In the genomic region with DNA sequence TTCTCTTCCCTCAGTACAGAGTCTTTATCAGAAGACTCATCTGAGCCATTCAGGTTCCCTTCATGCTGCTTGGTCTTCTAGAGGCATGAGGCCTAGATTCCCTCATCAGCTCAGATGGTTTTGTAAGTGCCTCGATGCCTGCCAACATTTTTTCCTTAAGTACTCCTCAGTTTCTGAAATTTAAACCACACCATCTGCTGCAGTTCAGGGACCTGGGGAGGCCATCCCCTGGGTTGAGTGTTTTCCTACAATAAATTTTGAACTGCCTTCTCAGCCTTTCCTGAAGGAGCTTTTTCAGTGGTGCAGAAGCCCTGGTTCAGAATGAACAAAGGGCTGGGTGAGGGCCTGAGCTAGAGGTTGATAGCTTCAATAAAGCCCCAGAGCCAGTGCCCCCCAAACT, we compare ENCODE assay signal across 14 mouse cellular contexts.
DNase-seq lines count a peak whose midpoint lies in the region; ATAC-seq and TF ChIP-seq lines count a peak whose summit lies in the region.
"Had no signal": no experiment of that assay in that cellular context is flagged by ENCODE, and none has a peak within 500 bp of the region (broad histone marks: within the 10 kb centered on the region; RNA-seq: fewer than 3 reads in every experiment).

No protein-coding gene starts in this region.

- H3K27ac ChIP-seq in embryonic fibroblast, embryonic 13.5 days (ENCODE audit: insufficient read depth, low read length): peak overlapping the region; percentile 27
- H3K27ac ChIP-seq in limb, embryonic 14.5 days (replicated peaks; ENCODE audit: low read depth, low read length): peak overlapping the region; percentile 3; the same call in 1 of the 2 replicates
- H3K27ac ChIP-seq in liver, embryonic 12.5 days: no peak overlapping the region
- H3K27ac ChIP-seq: heart, embryonic 10.5 days; left cerebral cortex, adult 2 months; liver, embryonic 13.5 days; neural tube, embryonic 12.5 days had no signal

- TF ChIP-seq POLR2A in embryonic fibroblast, embryonic 13.5 days (IDR thresholded peaks at IDR 0.05; ENCODE audit: low read depth, low read length): no peak
- no peak for TF ChIP-seq POLR2A in limb, embryonic 14.5 days (IDR thresholded peaks at IDR 0.05; ENCODE audit: borderline replicate concordance, extremely low read depth, insufficient read depth, insufficient read length)

- H3K4me3 ChIP-seq in embryonic fibroblast, embryonic 13.5 days (ENCODE audit: insufficient read depth, low read length): no peak overlapping the region
- no peak overlapping the region for H3K4me3 ChIP-seq in limb, embryonic 14.5 days (replicated peaks; ENCODE audit: low read length)
- no peak overlapping the region for H3K4me3 ChIP-seq in liver, embryonic 12.5 days
- H3K4me3 ChIP-seq: heart, embryonic 10.5 days; left cerebral cortex, adult 2 months; liver, embryonic 13.5 days; neural tube, embryonic 12.5 days had no signal

- H3K9ac ChIP-seq in limb, embryonic 14.5 days (ENCODE audit: low read depth, low read length, severe bottlenecking): no peak overlapping the region
- H3K9ac ChIP-seq in liver, embryonic 12.5 days: no peak overlapping the region
- H3K9ac ChIP-seq: liver, embryonic 13.5 days; neural tube, embryonic 12.5 days had no signal

- peak; percentile 11 to 23 for DNase-seq in cerebellum, postnatal 25 days
- DNase-seq in cerebellum, adult 11-12 months: no peak
- peak; percentile 44 for DNase-seq in 3T3-L1 (ENCODE audit: low read depth, low spot score)
- peak; percentile 53 for DNase-seq in limb, embryonic 14.5 days (ENCODE audit: low spot score)
- no peak for DNase-seq in right cerebral cortex, postnatal 36 days (ENCODE audit: low spot score in 2 of 2)
- DNase-seq: liver, embryonic 13.5 days; spleen, adult 18-20 months had no signal

- no peaks in the 10 kb centered on the region for H3K36me3 ChIP-seq in limb, embryonic 14.5 days (ENCODE audit: control insufficient read depth, insufficient read depth, low read length)
- no peaks in the 10 kb centered on the region for H3K36me3 ChIP-seq in liver, embryonic 12.5 days
- H3K36me3 ChIP-seq: liver, embryonic 13.5 days; neural tube, embryonic 12.5 days had no signal

- no peak overlapping the region for H3K4me2 ChIP-seq in limb, embryonic 14.5 days (replicated peaks; ENCODE audit: low read depth, low read length, severe bottlenecking)
- no peak overlapping the region for H3K4me2 ChIP-seq in liver, embryonic 12.5 days
- H3K4me2 ChIP-seq: liver, embryonic 13.5 days; neural tube, embryonic 12.5 days had no signal

- ATAC-seq in limb, embryonic 14.5 days (ENCODE audit: low FRiP score, low read depth): peak; percentile 71; the same call in 1 of the 2 replicates
- no peak for ATAC-seq in liver, embryonic 12.5 days
- no peak for ATAC-seq in activated CD4-positive, CD25-positive, alpha-beta regulatory T cell, adult 4 months
- ATAC-seq: midbrain, embryonic 16.5 days had no signal

- no peaks in the 10 kb centered on the region for H3K27me3 ChIP-seq in limb, embryonic 14.5 days (ENCODE audit: control insufficient read depth, insufficient read depth, low read length)
- no peaks in the 10 kb centered on the region for H3K27me3 ChIP-seq in liver, embryonic 12.5 days (replicated peaks)
- H3K27me3 ChIP-seq: liver, embryonic 13.5 days; neural tube, embryonic 12.5 days had no signal

- no peaks in the 10 kb centered on the region for H3K9me3 ChIP-seq in limb, embryonic 14.5 days (ENCODE audit: control insufficient read depth, low read length)
- H3K9me3 ChIP-seq in liver, embryonic 12.5 days (replicated peaks): no peaks in the 10 kb centered on the region
- H3K9me3 ChIP-seq: heart, embryonic 10.5 days; liver, embryonic 13.5 days; neural tube, embryonic 12.5 days had no signal

- H3K4me1 ChIP-seq in embryonic fibroblast, embryonic 13.5 days (ENCODE audit: control insufficient read depth, insufficient read depth, low read length): peaks cover 3% of the 10 kb centered on the region; the same call in 1 of the 2 replicates
- H3K4me1 ChIP-seq in limb, embryonic 14.5 days (ENCODE audit: control insufficient read depth, insufficient read depth, low read length): peaks cover 7% of the 10 kb centered on the region; the same call in 1 of the 2 replicates
- no peaks in the 10 kb centered on the region for H3K4me1 ChIP-seq in liver, embryonic 12.5 days
- H3K4me1 ChIP-seq: heart, embryonic 10.5 days; liver, embryonic 13.5 days; neural tube, embryonic 12.5 days had no signal

- WGBS in limb, embryonic 14.5 days: 39% methylated on average over 1 of the region's 1 CpGs
- 68% methylated on average over 1 of the region's 1 CpGs for WGBS in liver, embryonic 12.5 days (ENCODE audit: insufficient replicate concordance)

- TF ChIP-seq CTCF in embryonic fibroblast, embryonic 13.5 days (IDR thresholded peaks at IDR 0.05; ENCODE audit: borderline replicate concordance, insufficient read depth, low read length): no peak

Comparison
In these comparisons a context has a peak if more than half of its experiments do, and no peak if none do; other contexts are left out.
1. DNase-seq: peak in cerebellum, postnatal 25 days (2 of 2), 3T3-L1 (single experiment) and limb, embryonic 14.5 days (single experiment); none in cerebellum, adult 11-12 months (single experiment) and right cerebral cortex, postnatal 36 days (0 of 2).